Mouse (Mus musculus) layer of hippocampus, postnatal 10 days (tissue): ENCODE measurements at regions not wholly inside any gene's neighbourhood (a gene's known extent, or its start where the extent isn't known, plus 50 kb on each side); places are given as distances from the start of the nearest gene placed in this dataset.

ENCODE experiments used
- DNase-seq, 2 experiments: peaks; one replicate each; pipeline ENCODE4 v3.0.0; 2021; ENCODE audit warnings: low spot score in 2 of 2

- no peak for DNase-seq
Observed at GRCm38 (mm10) chr7:73125864-73126263, 249.4 kb upstream of the Rgma start.

- no peak for DNase-seq
Observed at GRCm38 (mm10) chr7:73135786-73136185, 239.5 kb upstream of the Rgma start.

GRCm38 (mm10) chr7:73138269-73138668 is 237.0 kb upstream of the Rgma start:
- no peak for DNase-seq

GRCm38 (mm10) chr7:73138861-73139493 is 236.3 kb upstream of the Rgma start:
- no peak for DNase-seq

GRCm38 (mm10) chr7:73139901-73140300 is 235.4 kb upstream of the Rgma start:
- no peak for DNase-seq

- DNase-seq: no peak
Observed at GRCm38 (mm10) chr7:73141167-73141566, 234.1 kb upstream of the Rgma start.

GRCm38 (mm10) chr7:73143902-73144301 is 231.4 kb upstream of the Rgma start:
- DNase-seq: no peak

GRCm38 (mm10) chr7:73144846-73145245 is 230.5 kb upstream of the Rgma start:
- no peak for DNase-seq

- no peak for DNase-seq
Observed at GRCm38 (mm10) chr7:73147251-73147650, 228.1 kb upstream of the Rgma start.

- no peak for DNase-seq
Observed at GRCm38 (mm10) chr7:73150436-73150835, 224.9 kb upstream of the Rgma start.

- no peak for DNase-seq
Observed at GRCm38 (mm10) chr7:73151586-73152467, 223.5 kb upstream of the Rgma start.

GRCm38 (mm10) chr7:73153668-73154067 is 221.6 kb upstream of the Rgma start:
- no peak for DNase-seq

GRCm38 (mm10) chr7:73158833-73159232 is 216.5 kb upstream of the Rgma start:
- DNase-seq: no peak

GRCm38 (mm10) chr7:73160968-73161367 is 214.3 kb upstream of the Rgma start:
- DNase-seq: no peak

- DNase-seq: no peak
Observed at GRCm38 (mm10) chr7:73163687-73164086, 211.6 kb upstream of the Rgma start.

GRCm38 (mm10) chr7:73165521-73165920 is 209.8 kb upstream of the Rgma start:
- DNase-seq: no peak

GRCm38 (mm10) chr7:73169416-73169815 is 205.9 kb upstream of the Rgma start:
- no peak for DNase-seq

- DNase-seq: no peak
Observed at GRCm38 (mm10) chr7:73172615-73173014, 202.7 kb upstream of the Rgma start.

GRCm38 (mm10) chr7:73183761-73184160 is 191.5 kb upstream of the Rgma start:
- peak in 1 of 2 experiments; percentile 34 for DNase-seq

GRCm38 (mm10) chr7:73184208-73185070 is 190.9 kb upstream of the Rgma start:
- no peak for DNase-seq

GRCm38 (mm10) chr7:73185071-73185531 is 190.2 kb upstream of the Rgma start:
- DNase-seq: peak; percentile 65 to 73

GRCm38 (mm10) chr7:73185591-73185990 is 189.7 kb upstream of the Rgma start:
- no peak for DNase-seq
